19 mouse cellular contexts compared by ENCODE assay signal in the genomic region with DNA sequence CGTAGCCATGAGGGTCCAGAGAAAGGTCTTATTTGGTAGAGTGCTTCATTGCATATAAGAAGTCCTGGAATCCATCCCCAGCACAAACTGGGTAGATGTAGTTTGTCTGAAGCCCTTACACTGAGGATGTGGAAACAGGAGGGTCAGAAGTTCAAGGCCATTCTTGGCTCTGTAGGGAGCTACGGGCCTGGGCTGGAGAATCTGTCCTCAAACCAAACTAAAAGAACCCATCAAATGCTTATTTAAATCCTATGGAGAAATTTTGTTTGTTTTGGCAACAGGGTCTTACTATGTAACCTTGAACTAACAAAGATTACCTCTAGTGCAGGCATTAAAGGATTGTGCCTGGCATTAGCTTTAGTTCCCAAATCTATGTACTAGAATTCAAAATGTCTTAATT. TPM values are rescaled to one million over a fixed set of nuclear protein-coding genes. Genes with fewer than 3 reads are reported as not detected.
DNase-seq lines count a peak whose midpoint lies in the region; ATAC-seq and TF ChIP-seq lines count a peak whose summit lies in the region.
"Had no signal": no experiment of that assay in that cellular context is flagged by ENCODE, and none has a peak within 500 bp of the region (broad histone marks: within the 10 kb centered on the region; RNA-seq: fewer than 3 reads in every experiment).

No protein-coding gene starts in this region.

- TF ChIP-seq CTCF in gastrocnemius, adult 2 months (IDR thresholded peaks at IDR 0.05): no peak

- no peak overlapping the region for H3K4me3 ChIP-seq in gastrocnemius, adult 2 months
- H3K4me3 ChIP-seq: embryonic facial prominence, embryonic 15.5 days; forebrain, embryonic 10.5 days; limb, embryonic 10.5 days; liver, embryonic 13.5 days; midbrain, embryonic 10.5 days had no signal

- intact Hi-C loops in gastrocnemius, adult 2 months (cut with DNase I): no loop called here

- 0 out of 2 replicates have a peak overlapping the region, but pooled peaks have one; percentile 35 for H3K27ac ChIP-seq in gastrocnemius, adult 2 months
- H3K27ac ChIP-seq: embryonic facial prominence, embryonic 15.5 days; forebrain, embryonic 10.5 days; hindbrain, embryonic 14.5 days; limb, embryonic 10.5 days; liver, embryonic 13.5 days; midbrain, embryonic 10.5 days had no signal

- no peak for DNase-seq in gastrocnemius, adult 2 months
- DNase-seq in gastrocnemius, postnatal 10 days: no peak
- no peak for DNase-seq in natural killer cell, adult 2 months (ENCODE audit: low spot score in 2 of 2)
- DNase-seq in kidney, postnatal 25 days: no peak
- DNase-seq in thymus, postnatal 25 days: no peak
- DNase-seq: cerebellum, adult 9-11 months; heart, adult 18-20 months; heart, postnatal 36 days; liver, embryonic 13.5 days had no signal

- ATAC-seq in CD4-positive, CD25-positive, alpha-beta regulatory T cell, adult 4 months: peak; percentile 13
- ATAC-seq in common myeloid progenitor, adult 5-6 weeks (replicated peaks; ENCODE audit: low read depth, poor library complexity, severe bottlenecking): 0 out of 2 replicates have a peak, but pooled peaks have one; percentile 9
- ATAC-seq in megakaryocyte progenitor cell, adult 5-6 weeks (replicated peaks; ENCODE audit: poor library complexity): peak; percentile 15; the same call in 1 of the 2 replicates
- ATAC-seq: intestine, embryonic 16.5 days; Patski had no signal

RNA-seq across cellular contexts. Expression of gene Asxl2, which starts 14.3 kb away (rescaled TPM):
- total RNA-seq in gastrocnemius, adult 2 months (2021): 10 to 100 TPM; 15.6 to 15.7 TPM
- total RNA-seq in gastrocnemius, postnatal 10 days (2021): 10 to 100 TPM; 19.4 to 22.7 TPM
- polyA plus RNA-seq in CD4-positive, CD25-positive, alpha-beta regulatory T cell, adult 4 months (2017; shearing (Covaris generic)): 10 to 100 TPM; 55.6 to 64.8 TPM
- total RNA-seq in common myeloid progenitor, adult 5-6 weeks (2017): 36.7 and 47.4 TPM in 2 replicates
- total RNA-seq in megakaryocyte progenitor cell, adult 5-6 weeks (2015): 38.7 and 50.0 TPM in 2 replicates
- 31.4 and 34.8 TPM in 2 replicates for total RNA-seq in megakaryocyte progenitor cell, adult 5-6 weeks (2017)
